Mouse (Mus musculus) gastrocnemius, postnatal 10 days (tissue): ENCODE data around the gene C2cd4a. TPM values are rescaled to one million over a fixed set of nuclear protein-coding genes. Genes with fewer than 3 reads are reported as not detected.

Experiments
- DNase-seq: peaks from one replicate; pipeline ENCODE4 v3.0.0; 2021; ENCODE audit warnings: mixed read lengths
- long read RNA-seq, 2 experiments: library from polyadenylated mRNA; stranded (forward); transcript quantifications; one replicate each; pipeline ENCODE4 v2.0.0; 2021
- total RNA-seq, 2 experiments: library from RNA; stranded (reverse); gene quantifications; 2 replicates each; pipeline ENCODE4 v1.2.3; 2021

Gene C2cd4a
- total RNA-seq = under 1 TPM; 0.16 to 0.18 TPM
- long read RNA-seq, experiment 1, partial matches to known transcripts = 0 of 1 reads
- long read RNA-seq, experiment 1, other reads (novel, unspliced or antisense) = 0 of 1 reads
- long read RNA-seq, experiment 2 = 0 reads

- peak; percentile 43 for DNase-seq
Observed at GRCm38 (mm10) chr9:67832046-67832605, at the start of gene C2cd4a. Gene C2cd4a, minus strand, starts transcription at chr9:67832330.

GRCm38 (mm10) chr9:67878197-67878769, 46.2 kb upstream of the C2cd4a start:
- no peak for DNase-seq

- no peak for DNase-seq
Observed at GRCm38 (mm10) chr9:67877081-67877718, 45.1 kb upstream of the C2cd4a start.

GRCm38 (mm10) chr9:67875337-67875736, 43.2 kb upstream of the C2cd4a start:
- DNase-seq = peak; percentile 15

GRCm38 (mm10) chr9:67874522-67875222, 42.5 kb upstream of the C2cd4a start:
- no peak for DNase-seq

GRCm38 (mm10) chr9:67869691-67870450, 37.7 kb upstream of the C2cd4a start:
- no peak for DNase-seq

GRCm38 (mm10) chr9:67867411-67867810, 35.3 kb upstream of the C2cd4a start:
- DNase-seq = no peak

- no peak for DNase-seq
Observed at GRCm38 (mm10) chr9:67865411-67865810, 33.3 kb upstream of the C2cd4a start.

- no peak for DNase-seq
Observed at GRCm38 (mm10) chr9:67864011-67864410, 31.9 kb upstream of the C2cd4a start.

- no peak for DNase-seq
Observed at GRCm38 (mm10) chr9:67863332-67863731, 31.2 kb upstream of the C2cd4a start.

- DNase-seq = no peak
Observed at GRCm38 (mm10) chr9:67860273-67860672, 28.1 kb upstream of the C2cd4a start.

- DNase-seq = peak; percentile 15
Observed at GRCm38 (mm10) chr9:67851150-67851549, 19.0 kb upstream of the C2cd4a start.

- no peak for DNase-seq
Observed at GRCm38 (mm10) chr9:67849846-67850245, 17.7 kb upstream of the C2cd4a start.

- no peak for DNase-seq
Observed at GRCm38 (mm10) chr9:67849397-67849796, 17.3 kb upstream of the C2cd4a start.

- DNase-seq = no peak
Observed at GRCm38 (mm10) chr9:67847606-67848005, 15.5 kb upstream of the C2cd4a start.

GRCm38 (mm10) chr9:67846089-67846488, 14.0 kb upstream of the C2cd4a start:
- no peak for DNase-seq

GRCm38 (mm10) chr9:67845648-67846047, 13.5 kb upstream of the C2cd4a start:
- DNase-seq = no peak

- no peak for DNase-seq
Observed at GRCm38 (mm10) chr9:67845012-67845411, 12.9 kb upstream of the C2cd4a start.

GRCm38 (mm10) chr9:67842797-67843196, 10.7 kb upstream of the C2cd4a start:
- DNase-seq = no peak

GRCm38 (mm10) chr9:67839981-67840859, 8.1 kb upstream of the C2cd4a start, which contains the start of gene Vps13c:
Gene Vps13c, plus strand, starts transcription at chr9:67840396.
- peak; percentile 78 for DNase-seq

- no peak for DNase-seq
Observed at GRCm38 (mm10) chr9:67837311-67837710, 5.2 kb upstream of the C2cd4a start.
